Mouse (Mus musculus): Measurements from ENCODE around the gene Bcl7a.

The Bcl7a gene

DNA sequence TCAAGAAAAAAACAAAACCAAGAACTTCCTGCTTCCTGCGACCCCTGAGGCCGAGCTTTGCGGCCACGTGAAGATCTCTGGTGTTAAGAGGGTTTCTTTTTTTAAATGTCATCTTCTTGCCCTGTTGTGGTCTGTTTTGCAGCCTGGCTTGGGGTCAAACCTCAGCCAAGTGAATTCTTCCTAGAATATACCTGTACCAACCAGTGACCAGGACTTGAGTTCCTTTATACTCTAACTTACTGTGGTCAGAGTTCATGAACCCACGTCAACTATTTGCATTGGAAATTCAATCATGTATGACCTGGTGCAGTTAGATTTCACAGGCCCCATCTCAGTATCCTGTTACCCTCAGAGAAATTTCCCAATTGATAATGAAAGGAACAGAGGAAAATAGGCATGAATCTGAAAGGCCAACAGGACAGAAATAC, 35.9 kb downstream of the Bcl7a start:
- no peak for DNase-seq

DNA sequence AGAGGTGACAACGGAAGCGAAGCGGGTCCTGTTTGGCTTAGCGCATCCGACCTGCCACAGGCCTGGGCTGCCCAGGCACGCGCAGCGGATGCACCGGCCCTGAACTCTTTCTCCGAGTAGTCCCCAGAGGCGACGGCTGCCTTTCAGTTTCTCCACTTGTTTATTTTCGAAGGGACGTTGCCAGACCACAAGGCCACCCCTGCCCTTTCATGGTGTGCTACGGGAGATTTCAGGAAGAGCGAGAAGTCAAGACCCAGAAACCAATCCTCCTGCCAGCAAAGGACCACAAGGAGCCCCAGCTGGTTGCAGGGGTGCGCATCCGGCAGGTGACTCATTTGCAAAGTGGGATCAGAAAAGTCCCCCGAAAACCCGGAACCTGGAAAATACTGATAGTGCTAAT, 38.3 kb downstream of the Bcl7a start:
- no peak for DNase-seq

DNA sequence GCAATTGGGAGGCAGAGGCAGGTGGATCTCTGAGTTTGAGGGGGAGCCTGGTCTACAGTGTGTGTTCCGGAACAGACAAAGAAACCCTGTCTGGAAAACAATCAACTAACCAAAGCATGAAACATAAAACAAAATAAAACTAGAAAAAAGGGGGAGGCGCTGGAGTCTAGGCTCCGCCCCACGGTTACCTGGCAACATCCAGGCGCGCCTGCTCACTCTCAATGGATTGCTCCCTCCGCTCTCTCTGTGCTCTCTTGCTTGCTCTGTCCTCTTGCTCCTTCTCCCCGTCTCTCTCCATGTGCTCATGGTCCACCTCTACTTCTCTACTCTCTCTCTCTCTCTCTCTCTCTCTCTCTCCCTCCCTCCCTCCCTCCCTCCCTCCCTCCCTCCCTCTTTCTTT, 39.1 kb downstream of the Bcl7a start:
- no peak for DNase-seq

DNA sequence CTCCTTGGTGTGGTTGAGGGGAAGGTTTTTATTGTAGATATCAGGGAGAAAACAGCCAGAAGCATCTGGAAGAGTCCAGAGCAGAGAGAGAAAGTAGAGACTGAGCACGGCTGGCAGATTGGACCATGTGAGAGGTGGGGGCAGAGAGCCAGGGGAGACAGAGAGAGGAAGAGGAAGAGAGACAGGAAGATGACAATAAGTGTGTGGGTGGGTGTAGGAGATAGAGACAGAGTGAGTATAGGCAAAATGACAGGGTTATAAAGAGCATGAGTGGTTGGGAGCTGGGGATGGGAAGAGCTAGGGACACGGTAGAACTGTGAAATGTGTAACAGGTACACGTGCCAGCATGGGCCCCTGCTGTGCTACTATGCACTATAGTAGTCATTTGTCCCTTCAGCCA, 44.8 kb downstream of the Bcl7a start:
- no peak for DNase-seq

DNA sequence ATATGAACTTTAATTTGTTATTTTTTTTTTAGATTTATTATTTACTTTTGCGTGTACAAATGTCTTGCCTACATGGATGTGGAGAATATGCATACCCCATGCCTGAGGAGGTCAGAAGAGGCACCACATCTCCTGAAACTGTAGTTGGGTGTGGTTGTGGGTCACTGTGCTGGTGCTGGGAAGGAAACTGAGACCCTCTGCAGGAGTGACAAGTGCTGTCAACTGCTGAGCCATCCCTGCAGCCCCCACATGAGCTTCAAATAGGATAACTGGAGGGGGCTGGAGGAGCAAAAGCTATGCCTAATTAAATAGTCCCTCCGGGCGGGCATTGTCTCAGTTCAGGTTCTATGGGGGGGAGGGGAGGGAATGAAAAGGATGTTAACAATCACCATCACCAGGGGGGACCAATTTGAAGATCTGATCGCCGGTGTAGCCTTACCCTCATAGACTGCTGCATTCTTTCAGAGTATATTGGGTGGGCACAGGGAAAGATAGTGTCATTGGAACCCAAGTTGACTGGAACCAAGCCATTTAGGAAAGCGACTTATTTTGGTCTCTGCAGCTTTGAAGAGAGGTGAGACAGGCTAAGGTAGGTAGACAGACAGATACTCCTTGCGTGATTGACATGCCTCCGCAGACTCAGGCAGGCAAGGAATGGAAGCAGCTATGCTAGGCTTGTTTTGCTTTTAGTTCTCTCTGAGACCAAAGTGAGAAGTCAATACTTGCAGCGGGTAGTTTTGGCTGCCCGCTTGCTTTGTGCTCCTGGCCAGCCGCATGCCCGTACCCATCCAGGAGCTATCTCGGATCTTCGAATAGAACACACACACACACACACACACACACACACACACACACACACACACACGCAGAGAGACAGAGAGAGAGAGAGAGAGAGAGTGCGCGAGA, 47.2 kb downstream of the Bcl7a start:
- DNase-seq, result no peak

DNA sequence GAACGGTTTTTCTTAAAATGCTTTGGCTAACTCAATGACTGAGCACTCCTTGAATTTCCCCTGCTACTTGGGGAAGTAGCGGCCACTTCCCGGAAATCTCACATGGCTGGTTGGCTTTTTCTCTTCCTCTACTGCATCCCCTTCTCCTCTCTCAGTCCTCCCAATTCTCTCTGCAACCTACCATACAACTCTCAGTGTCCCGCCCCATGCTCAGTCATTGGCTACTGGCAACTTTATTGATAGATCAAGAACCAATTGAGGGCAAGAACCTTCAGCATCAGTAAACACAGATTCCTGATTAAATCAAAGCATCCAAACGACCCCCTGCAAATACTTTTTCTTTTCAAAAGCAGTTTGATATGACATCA, 47.8 kb downstream of the Bcl7a start:
- DNase-seq, result peak; percentile 43 to 59

DNA sequence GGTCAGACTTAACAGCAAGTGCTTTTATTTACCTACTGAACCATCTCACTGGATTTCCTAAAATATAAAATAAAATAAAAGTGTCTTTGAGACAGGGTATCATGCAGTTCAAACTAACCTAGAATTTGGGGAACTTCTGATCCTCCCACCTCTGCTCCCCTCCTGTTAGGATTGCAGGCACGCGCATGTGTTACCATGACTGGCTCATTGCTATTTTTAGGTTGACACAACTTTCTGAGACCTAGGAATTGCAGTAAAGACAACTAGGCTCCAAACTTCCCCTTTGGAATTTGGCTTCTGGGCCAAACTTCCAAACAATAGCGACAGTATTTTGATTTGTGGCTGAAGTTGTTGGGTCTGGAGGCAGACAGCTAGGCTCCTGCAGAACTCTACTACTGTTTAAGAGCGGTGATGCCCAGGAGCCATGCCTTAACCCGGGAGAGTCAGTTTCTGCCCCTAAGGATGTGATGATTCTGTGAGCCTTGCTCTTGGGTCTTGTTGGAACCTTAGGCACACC, 50.2 kb downstream of the Bcl7a start:
- no peak for DNase-seq

DNA sequence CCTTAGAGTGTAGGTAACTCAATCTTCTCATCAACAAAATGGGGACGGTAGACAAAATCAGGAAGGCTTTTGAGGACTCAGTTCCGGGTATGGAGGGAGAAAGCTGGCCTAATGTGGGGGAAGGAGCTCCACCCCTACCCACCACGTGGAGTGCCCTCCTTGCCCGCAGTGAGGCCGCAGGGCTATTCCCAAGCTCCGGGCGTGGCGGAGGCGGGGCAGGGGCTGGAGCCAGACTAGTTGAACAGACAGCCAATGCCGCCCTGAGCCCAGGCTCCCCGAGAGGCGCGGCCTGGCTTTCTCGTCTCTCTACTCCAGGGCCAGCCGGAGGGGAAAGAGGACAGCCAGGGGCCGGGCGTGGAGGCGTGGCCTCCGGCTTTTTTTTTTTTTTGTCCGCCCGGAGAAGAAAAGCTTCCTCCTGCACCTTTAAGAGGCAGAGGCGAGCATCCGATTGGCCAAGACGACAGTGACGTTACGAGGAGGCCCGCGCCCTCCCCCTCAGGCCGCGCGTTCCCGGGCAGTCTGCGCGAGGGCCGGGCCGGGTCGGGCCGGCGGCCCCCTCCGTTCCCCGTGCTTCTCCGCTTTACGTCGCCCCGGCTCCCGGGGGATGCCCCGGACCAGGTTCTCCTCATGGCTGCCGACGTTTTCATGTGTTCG, 50.8 kb downstream of the Bcl7a start, which contains the start of gene Mlxip:
Gene Mlxip (plus strand): TSS at position 496 of the 654 bp plus-strand sequence.
- DNase-seq, result peak; percentile 90 to 91

DNA sequence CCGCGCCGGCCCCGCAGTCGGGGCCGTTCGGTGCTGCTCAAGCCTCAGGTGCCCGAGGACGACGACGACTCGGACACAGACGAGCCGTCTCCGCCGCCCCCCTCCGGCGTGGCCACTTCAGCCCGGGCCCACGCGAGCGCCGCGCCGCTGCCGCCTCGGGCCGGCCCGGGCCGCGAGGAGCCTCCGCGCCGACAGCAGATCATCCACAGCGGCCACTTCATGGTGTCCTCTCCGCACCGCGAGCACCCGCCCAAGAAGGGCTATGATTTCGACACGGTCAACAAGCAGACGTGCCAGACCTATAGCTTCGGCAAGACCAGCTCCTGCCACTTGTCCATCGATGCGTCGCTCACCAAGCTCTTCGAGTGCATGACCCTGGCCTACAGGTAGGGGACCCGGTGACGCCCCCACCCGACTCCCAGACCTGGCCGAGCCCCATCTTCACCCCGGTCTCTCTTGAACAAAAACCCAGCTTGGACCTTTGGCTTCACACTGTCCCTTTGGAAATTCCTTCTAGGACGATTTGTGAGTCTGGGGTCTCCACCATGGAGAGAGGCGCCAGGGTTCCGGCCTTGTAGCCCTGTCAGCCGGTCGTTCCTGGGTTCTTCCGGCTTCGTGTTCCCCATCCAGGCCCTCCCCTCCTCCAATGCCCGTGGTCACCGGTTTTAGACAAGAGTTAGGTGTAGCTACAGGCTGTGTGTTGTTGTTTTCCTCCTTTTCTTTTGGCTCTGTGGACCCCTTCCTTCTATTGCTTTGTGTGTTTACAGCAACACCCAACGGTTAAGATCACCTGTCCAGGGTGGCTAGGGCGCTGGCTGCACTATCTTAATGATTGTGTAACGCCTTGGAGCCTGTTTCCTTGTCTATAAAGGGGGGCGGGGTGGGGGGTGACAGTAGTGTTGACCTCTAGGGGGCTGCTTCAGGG, 51.6 kb downstream of the Bcl7a start:
- peak in 1 of 2 experiments; percentile 32 for DNase-seq

DNA sequence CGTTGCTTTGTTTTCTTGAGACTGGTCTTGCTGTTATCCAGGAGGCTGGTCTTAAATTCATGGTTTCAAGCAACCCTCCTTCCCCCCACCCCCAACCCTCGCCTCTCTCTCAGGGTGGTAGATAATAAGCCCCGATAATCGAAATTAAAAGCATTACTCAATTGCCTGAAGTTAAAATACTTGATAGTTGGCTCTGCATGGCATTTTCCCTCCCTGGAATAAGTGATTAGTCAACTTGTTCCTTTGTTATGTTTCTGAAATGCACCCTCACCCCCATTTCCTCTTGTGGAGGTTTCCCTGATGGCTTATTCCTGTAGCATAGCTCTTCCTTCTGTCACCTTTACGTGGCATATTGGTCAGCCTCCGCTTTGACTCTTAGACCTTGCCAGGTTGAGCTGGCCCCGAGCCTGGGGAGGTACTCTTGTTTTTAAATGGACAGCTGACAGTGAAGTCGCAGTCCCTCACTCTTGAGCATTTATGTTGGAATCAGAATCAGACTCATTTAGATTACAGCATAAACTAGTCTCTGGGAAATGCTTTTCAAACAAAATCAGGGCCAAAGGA, 53.3 kb downstream of the Bcl7a start:
- peak; percentile 76 to 77 for DNase-seq

DNA sequence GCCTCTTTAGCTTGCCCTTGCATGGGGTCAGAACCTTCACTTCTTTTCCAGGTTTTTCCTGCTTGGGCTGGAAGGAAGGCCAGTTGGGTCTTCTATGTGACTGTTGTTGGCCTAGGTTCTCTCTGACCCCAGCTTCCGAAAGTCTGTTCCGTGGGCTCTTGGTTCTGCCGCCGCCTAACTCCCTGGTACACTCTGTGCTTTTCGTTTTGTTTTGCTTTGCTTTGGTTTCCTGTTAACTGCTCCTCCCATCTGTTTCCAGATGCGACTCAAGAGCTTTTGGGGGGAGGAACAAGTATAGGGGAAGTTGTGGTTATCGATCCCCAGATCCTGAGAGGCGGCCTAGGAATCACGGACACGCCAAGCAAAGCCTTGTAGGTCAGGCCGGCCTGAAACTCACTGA, 54.2 kb downstream of the Bcl7a start:
- DNase-seq, result no peak

DNA sequence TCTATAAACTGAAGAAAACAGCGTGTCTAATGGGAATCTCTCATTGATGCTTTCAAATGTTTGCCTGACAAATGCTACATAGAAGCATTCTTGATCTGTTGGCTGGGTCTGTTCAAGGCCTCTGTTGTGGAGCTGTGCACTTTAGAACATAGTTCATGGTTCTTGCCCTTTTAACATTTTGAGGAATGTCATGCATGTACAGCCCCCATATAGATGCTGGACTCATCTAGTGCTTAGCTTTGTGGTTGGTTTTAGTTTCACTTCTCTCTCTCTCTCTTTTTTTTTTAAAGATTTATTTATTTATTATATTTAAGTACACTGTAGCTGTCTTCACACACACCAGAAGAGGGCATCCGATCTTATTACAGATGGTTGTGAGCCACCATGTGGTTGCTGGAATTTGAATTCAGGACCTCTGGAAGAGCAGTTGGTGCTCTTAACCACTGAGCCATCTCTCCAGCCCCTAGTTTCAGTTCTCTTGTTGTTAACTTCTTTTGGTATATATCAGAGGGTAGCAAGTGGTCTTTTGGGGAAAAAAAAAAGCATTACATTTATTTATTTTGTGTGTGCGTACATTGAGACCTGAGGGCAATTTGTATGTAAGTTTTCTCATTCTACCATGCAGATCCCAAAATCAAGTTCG, 55.3 kb downstream of the Bcl7a start:
- DNase-seq, result no peak

DNA sequence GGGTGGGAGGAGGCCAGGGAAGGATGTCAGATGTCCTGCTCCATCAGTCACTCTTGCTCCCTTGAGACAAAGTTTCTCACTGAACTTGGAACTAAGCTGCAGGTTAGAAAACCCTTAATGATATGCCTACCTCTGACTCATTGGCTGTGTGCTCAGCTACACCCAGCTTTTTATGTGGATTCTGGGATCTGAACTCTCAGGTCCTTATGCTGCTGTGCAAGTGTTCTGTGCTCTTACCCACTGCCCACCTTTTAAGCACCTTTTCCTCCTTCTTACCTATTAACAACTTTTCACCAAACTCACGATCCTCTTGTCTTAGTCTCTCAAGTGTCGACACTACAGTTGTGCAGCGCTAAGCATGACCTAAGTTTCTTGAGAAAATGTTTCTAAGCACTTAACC, 60.8 kb downstream of the Bcl7a start:
- DNase-seq, result no peak

DNA sequence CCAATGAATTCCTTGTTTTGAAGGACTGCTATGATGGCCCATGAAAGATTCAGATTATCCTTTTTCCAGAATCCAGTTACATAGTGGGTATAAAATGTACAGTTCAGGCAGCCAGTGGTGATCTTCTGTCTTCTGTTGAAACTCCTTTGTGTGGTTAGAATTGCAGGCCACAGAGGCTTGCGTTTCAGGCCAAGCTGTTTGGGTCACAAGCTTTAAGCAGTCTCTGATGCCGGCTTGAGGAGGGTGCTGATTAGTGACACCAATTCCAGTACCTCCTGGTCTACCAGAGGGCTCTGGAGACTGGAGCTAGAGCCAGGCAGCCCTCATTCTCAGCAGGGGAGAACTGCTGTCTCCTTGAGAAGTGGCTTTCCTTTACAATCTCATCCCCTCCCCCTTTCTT, 63.3 kb downstream of the Bcl7a start:
- DNase-seq, result no peak

DNA sequence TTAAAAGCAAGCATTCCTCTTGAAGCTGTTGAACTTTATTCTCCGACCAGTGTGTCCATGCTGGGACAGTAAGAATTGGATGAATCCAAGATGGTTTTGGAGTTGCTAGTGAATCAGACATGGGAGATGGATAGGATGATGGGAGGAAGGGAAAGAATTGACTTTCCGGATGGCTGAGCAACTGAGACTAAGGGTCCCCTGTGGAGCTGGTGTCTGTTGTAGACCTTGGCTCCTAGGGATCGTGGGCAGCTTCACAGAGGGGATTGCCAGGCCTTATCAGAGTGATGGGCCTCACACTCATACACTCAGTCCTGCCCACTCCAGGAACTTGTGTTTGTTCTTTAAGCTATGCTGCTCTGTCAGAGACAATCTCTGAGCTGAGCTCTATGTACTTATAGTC, 64.5 kb downstream of the Bcl7a start:
- DNase-seq, result peak in 1 of 2 experiments; percentile 17

DNA sequence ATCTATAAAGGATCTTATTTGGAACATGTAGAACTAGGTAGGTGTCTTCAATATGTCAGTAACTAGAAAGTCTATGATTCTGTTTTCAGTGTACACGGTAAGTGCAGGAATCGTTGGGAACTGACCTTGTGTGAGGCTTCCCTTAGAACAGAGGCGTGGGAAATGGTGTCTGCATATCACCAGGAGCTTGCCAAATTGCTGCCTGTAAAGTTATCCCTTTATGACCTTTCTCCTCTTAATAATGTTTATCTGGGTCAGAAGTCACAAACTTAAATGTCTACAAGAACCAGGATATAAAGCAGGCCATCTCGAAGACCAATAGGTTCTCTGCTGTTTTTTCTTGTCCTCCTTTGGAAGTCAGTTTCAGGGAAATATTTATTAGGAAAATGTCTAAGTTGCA, 68.6 kb downstream of the Bcl7a start:
- no peak for DNase-seq

DNA sequence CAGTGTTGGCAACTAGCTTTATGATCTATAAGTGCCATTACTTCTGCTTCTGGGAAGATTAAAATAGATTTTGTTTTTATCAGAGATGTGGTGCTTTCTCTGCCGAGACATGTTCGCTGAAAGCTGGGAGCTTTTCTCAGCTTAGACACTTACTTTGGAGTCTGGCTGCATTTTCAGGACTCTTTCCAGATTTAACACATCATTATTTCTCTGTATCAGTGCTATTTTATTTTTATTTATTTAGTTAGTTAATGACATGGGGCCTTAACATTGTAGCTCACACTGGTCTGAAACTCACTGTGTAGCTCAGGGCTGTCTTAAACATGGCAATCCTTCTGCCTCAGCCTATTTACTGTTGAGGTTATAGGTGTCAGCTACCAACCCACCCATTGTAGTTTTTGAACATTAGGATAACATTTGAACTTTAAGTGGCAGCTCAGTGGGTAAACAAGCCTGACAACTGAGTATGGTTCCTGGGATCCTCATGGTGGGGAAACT, 70.3 kb downstream of the Bcl7a start:
- no peak for DNase-seq

DNA sequence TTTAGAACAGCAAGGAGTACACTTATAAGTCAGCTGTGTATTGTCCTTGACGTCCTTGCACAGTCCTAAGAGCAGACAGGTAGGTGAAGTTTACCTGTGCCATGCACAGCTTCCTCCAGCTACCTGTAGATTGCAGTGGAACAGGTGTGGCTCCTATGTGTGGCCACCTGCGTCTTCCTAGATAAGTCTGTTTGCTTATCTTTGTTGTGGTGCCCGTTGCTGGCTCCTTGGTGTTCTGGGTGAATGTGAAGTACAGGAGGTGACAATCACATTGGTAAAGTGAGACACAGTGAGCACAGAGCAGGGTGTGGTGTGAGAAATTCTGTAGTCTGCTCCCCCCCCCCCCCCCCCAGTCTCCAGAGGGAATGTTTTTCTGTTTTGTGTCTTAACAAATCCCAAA, 72.5 kb downstream of the Bcl7a start:
- no peak for DNase-seq

DNA sequence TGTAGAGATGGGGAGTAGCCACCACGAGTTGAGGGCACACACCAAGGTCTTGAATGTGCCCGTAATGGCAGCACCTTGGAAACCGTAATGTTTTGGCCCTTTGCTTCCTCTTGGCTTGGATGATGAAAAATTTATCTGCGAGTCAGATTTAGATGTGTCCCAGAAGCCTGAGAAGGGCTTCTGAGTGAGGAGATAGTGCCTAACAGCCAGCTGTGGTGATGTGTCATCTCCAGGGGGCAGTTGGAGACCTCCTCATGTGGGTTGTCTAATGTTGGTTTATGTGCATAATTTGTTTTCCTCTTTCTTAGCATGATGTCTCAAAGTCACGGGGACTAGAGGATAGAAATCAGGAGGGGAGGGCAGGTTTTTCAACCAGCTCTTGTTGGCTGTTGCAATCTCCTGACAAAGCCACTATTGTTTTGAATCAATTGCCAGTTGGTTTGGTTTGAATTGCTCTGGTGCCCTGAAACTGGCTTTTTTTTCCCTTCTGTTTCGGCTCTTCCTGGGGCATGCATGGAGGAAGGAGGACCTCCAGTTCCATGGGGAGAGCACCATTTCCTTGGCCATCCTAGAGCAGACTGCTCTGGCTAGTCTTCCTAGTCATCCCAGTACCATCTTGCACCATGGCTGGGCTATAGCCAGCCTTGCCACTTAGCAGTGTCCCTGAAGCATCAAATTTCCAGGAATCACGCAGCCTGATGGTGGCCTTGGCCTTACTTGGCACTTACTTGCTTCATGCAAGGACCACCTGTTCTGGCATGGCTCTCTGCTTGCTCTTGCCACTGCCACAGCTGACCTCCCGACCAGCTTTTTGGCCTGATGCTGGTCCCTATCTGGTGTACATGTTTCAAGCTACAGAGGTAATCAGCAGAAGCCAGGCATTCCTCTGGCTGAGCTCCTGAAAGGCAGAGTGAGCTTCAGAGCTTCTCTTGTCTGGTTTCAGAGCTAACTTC, 73.2 kb downstream of the Bcl7a start:
- no peak for DNase-seq

DNA sequence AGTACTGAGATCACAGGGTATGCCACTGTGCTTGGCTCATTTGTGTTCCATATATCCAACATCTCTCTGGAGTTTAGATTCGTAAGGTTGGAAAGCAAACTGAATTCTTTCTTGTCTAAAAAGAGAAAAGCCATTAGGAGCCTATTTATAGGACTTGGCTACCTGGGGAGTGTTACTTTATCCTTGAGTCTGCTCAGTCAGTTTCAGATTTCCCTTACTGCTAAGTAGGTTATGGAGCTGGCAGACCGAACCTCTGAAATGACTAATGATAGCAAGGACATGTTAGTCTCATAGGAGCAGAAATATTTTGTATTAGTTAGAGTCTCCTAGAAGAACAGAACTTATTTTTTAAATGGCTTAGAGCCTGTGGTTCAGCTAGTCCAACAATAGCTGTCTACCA, 80.3 kb downstream of the Bcl7a start:
- no peak for DNase-seq

Measured in cerebellum, postnatal 36 days (tissue).